Mouse (Mus musculus): ENCODE measurements around the gene Olfr506. TPM values are rescaled to one million over a fixed set of nuclear protein-coding genes. Genes with fewer than 3 reads are reported as not detected.
"Not testable (repeated sequence)": the region's sequence is repeated elsewhere in the genome, so short reads cannot be mapped to it uniquely, and the experiment has no call there.

The Olfr506 gene
- not detected in 2 replicates for polyA plus RNA-seq (2014; fragmentation: Nextera tagmentation; extraction: Ambion mirVana)

- Histone ChIP-seq H3K27ac (replicated peaks; ENCODE audit: low read depth, low read length) (no peak within 1 kb of the TSS), H3K27me3 (ENCODE audit: control insufficient read depth, insufficient read depth, low read length) (no peaks in the 10 kb centered on the region), H3K4me1 (ENCODE audit: control insufficient read depth, insufficient read depth, low read length) (no peaks in the 10 kb centered on the region), H3K9ac (replicated peaks; ENCODE audit: low read length) (no peak within 1 kb of the TSS), H3K36me3 (replicated peaks; ENCODE audit: control insufficient read depth, insufficient read depth, low read depth, low read length) (no peaks in the 10 kb centered on the region), H3K4me2 (ENCODE audit: low read depth, low read length) (no peak within 1 kb of the TSS), H3K4me3 (ENCODE audit: low read depth, low read length) (no peak within 1 kb of the TSS), H3K9me3 (replicated peaks; ENCODE audit: control insufficient read depth, low read length) (no peaks in the 10 kb centered on the region)
- DNase-seq (ENCODE audit: low spot score) = no peak
- no peak for ATAC-seq (replicated peaks; ENCODE audit: insufficient number of reproducible peaks, low FRiP score, low TSS enrichment, low read depth)
Observed at GRCm38 (mm10) chr7:108610487-108610886, at the start of gene Olfr506. TSS of gene Olfr506 (plus strand) at chr7:108610787.

GRCm38 (mm10) chr7:108565693-108566092 is 44.9 kb upstream of the Olfr506 start, which contains the start of gene Olfr504:
TSS of gene Olfr504 (minus strand) at chr7:108565793.
- DNase-seq (ENCODE audit: low spot score) = no peak
- no peak for ATAC-seq (replicated peaks; ENCODE audit: insufficient number of reproducible peaks, low FRiP score, low TSS enrichment, low read depth)
- 85% methylated on average over 1 of the region's 1 CpGs for WGBS
- H3K4me2 ChIP-seq (ENCODE audit: low read depth, low read length) = no peak within 1 kb of the TSS
- no peaks in the 10 kb centered on the region for H3K36me3 ChIP-seq (replicated peaks; ENCODE audit: control insufficient read depth, insufficient read depth, low read depth, low read length)
- H3K4me3 ChIP-seq (ENCODE audit: low read depth, low read length) = no peak within 1 kb of the TSS
- no peaks in the 10 kb centered on the region for H3K9me3 ChIP-seq (replicated peaks; ENCODE audit: control insufficient read depth, low read length)
- no peak within 1 kb of the TSS for H3K9ac ChIP-seq (replicated peaks; ENCODE audit: low read length)
- H3K27me3 ChIP-seq (ENCODE audit: control insufficient read depth, insufficient read depth, low read length) = no peaks in the 10 kb centered on the region
- H3K4me1 ChIP-seq (ENCODE audit: control insufficient read depth, insufficient read depth, low read length) = no peaks in the 10 kb centered on the region
- no peak within 1 kb of the TSS for H3K27ac ChIP-seq (replicated peaks; ENCODE audit: low read depth, low read length)

- H3K4me3 ChIP-seq (ENCODE audit: low read depth, low read length) = no peak overlapping the region
- H3K4me2 ChIP-seq (ENCODE audit: low read depth, low read length) = no peak overlapping the region
- no peaks in the 10 kb centered on the region for H3K4me1 ChIP-seq (ENCODE audit: control insufficient read depth, insufficient read depth, low read length)
- ATAC-seq (replicated peaks; ENCODE audit: insufficient number of reproducible peaks, low FRiP score, low TSS enrichment, low read depth) (no peak), DNase-seq (ENCODE audit: low spot score) (no peak)
- H3K9ac ChIP-seq (replicated peaks; ENCODE audit: low read length) = no peak overlapping the region
- WGBS = 79% methylated on average over 1 of the region's 1 CpGs
- H3K27ac ChIP-seq (replicated peaks; ENCODE audit: low read depth, low read length) = no peak overlapping the region
- H3K27me3 ChIP-seq (ENCODE audit: control insufficient read depth, insufficient read depth, low read length) = no peaks in the 10 kb centered on the region
- no peaks in the 10 kb centered on the region for H3K9me3 ChIP-seq (replicated peaks; ENCODE audit: control insufficient read depth, low read length)
- no peaks in the 10 kb centered on the region for H3K36me3 ChIP-seq (replicated peaks; ENCODE audit: control insufficient read depth, insufficient read depth, low read depth, low read length)
Observed at GRCm38 (mm10) chr7:108589797-108590196, 20.8 kb upstream of the Olfr506 start.

- not testable (repeated sequence) for ATAC-seq (replicated peaks; ENCODE audit: insufficient number of reproducible peaks, low FRiP score, low TSS enrichment, low read depth)
Observed at GRCm38 (mm10) chr7:108601916-108602315, 8.7 kb upstream of the Olfr506 start.

GRCm38 (mm10) chr7:108614110-108614509 is 3.5 kb downstream of the Olfr506 start:
- Histone ChIP-seq H3K9ac (replicated peaks; ENCODE audit: low read length) (no peak overlapping the region), H3K4me1 (ENCODE audit: control insufficient read depth, insufficient read depth, low read length) (no peaks in the 10 kb centered on the region), H3K27me3 (ENCODE audit: control insufficient read depth, insufficient read depth, low read length) (no peaks in the 10 kb centered on the region), H3K27ac (replicated peaks; ENCODE audit: low read depth, low read length) (no peak overlapping the region), H3K36me3 (replicated peaks; ENCODE audit: control insufficient read depth, insufficient read depth, low read depth, low read length) (no peaks in the 10 kb centered on the region), H3K4me3 (ENCODE audit: low read depth, low read length) (no peak overlapping the region), H3K4me2 (ENCODE audit: low read depth, low read length) (no peak overlapping the region), H3K9me3 (replicated peaks; ENCODE audit: control insufficient read depth, low read length) (no peaks in the 10 kb centered on the region)
- WGBS = 77% methylated on average over 2 of the region's 2 CpGs
- no peak for DNase-seq (ENCODE audit: low spot score)
- ATAC-seq (replicated peaks; ENCODE audit: insufficient number of reproducible peaks, low FRiP score, low TSS enrichment, low read depth) = no peak

More at GRCm38 (mm10) chr7:108601916-108602315, 8.7 kb upstream of the Olfr506 start:
- DNase-seq (ENCODE audit: low spot score); H3K36me3 ChIP-seq (replicated peaks; ENCODE audit: control insufficient read depth, insufficient read depth, low read depth, low read length); H3K4me2 ChIP-seq (ENCODE audit: low read depth, low read length); H3K27me3 ChIP-seq (ENCODE audit: control insufficient read depth, insufficient read depth, low read length); H3K4me3 ChIP-seq (ENCODE audit: low read depth, low read length); H3K9me3 ChIP-seq (replicated peaks; ENCODE audit: control insufficient read depth, low read length); H3K9ac ChIP-seq (replicated peaks; ENCODE audit: low read length); H3K27ac ChIP-seq (replicated peaks; ENCODE audit: low read depth, low read length); H3K4me1 ChIP-seq (ENCODE audit: control insufficient read depth, insufficient read depth, low read length): not testable (repeated sequence)
- WGBS = 75% methylated on average over 3 of the region's 3 CpGs

- H3K4me2 ChIP-seq (ENCODE audit: low read depth, low read length); H3K4me3 ChIP-seq (ENCODE audit: low read depth, low read length); ATAC-seq (replicated peaks; ENCODE audit: insufficient number of reproducible peaks, low FRiP score, low TSS enrichment, low read depth); H3K9ac ChIP-seq (replicated peaks; ENCODE audit: low read length); DNase-seq (ENCODE audit: low spot score); H3K27ac ChIP-seq (replicated peaks; ENCODE audit: low read depth, low read length); H3K27me3 ChIP-seq (ENCODE audit: control insufficient read depth, insufficient read depth, low read length); H3K9me3 ChIP-seq (replicated peaks; ENCODE audit: control insufficient read depth, low read length); H3K4me1 ChIP-seq (ENCODE audit: control insufficient read depth, insufficient read depth, low read length); H3K36me3 ChIP-seq (replicated peaks; ENCODE audit: control insufficient read depth, insufficient read depth, low read depth, low read length): not testable (repeated sequence)
- WGBS = 61% methylated on average over 3 of the region's 3 CpGs
Observed at GRCm38 (mm10) chr7:108616781-108617180, 6.2 kb downstream of the Olfr506 start.

GRCm38 (mm10) chr7:108621514-108621913 is 10.9 kb downstream of the Olfr506 start, which contains the start of gene Olfr507:
TSS of gene Olfr507 (plus strand) at chr7:108621814.
- DNase-seq (ENCODE audit: low spot score) (no peak), ATAC-seq (replicated peaks; ENCODE audit: insufficient number of reproducible peaks, low FRiP score, low TSS enrichment, low read depth) (no peak)
- H3K4me3 ChIP-seq (ENCODE audit: low read depth, low read length) = no peak within 1 kb of the TSS
- H3K27me3 ChIP-seq (ENCODE audit: control insufficient read depth, insufficient read depth, low read length) = no peaks in the 10 kb centered on the region
- 81% methylated on average over 2 of the region's 2 CpGs for WGBS
- H3K9ac ChIP-seq (replicated peaks; ENCODE audit: low read length) = no peak within 1 kb of the TSS
- H3K4me2 ChIP-seq (ENCODE audit: low read depth, low read length) = no peak within 1 kb of the TSS
- H3K27ac ChIP-seq (replicated peaks; ENCODE audit: low read depth, low read length) = no peak within 1 kb of the TSS
- no peaks in the 10 kb centered on the region for H3K9me3 ChIP-seq (replicated peaks; ENCODE audit: control insufficient read depth, low read length)
- H3K36me3 ChIP-seq (replicated peaks; ENCODE audit: control insufficient read depth, insufficient read depth, low read depth, low read length) = no peaks in the 10 kb centered on the region
- no peaks in the 10 kb centered on the region for H3K4me1 ChIP-seq (ENCODE audit: control insufficient read depth, insufficient read depth, low read length)

- DNase-seq (ENCODE audit: low spot score) (no peak), ATAC-seq (replicated peaks; ENCODE audit: insufficient number of reproducible peaks, low FRiP score, low TSS enrichment, low read depth) (no peak)
Observed at GRCm38 (mm10) chr7:108629694-108630093, 19.1 kb downstream of the Olfr506 start, which contains the start of gene Olfr508. TSS of gene Olfr508 (plus strand) at chr7:108629994.

More at GRCm38 (mm10) chr7:108629694-108630093, 19.1 kb downstream of the Olfr506 start, which contains the start of gene Olfr508:
- no peak within 1 kb of the TSS for H3K4me2 ChIP-seq (ENCODE audit: low read depth, low read length)
- H3K27ac ChIP-seq (replicated peaks; ENCODE audit: low read depth, low read length) = no peak within 1 kb of the TSS
- no peak within 1 kb of the TSS for H3K9ac ChIP-seq (replicated peaks; ENCODE audit: low read length)
- no peak within 1 kb of the TSS for H3K4me3 ChIP-seq (ENCODE audit: low read depth, low read length)
- H3K4me1 ChIP-seq (ENCODE audit: control insufficient read depth, insufficient read depth, low read length) = no peaks in the 10 kb centered on the region
- no peaks in the 10 kb centered on the region for H3K9me3 ChIP-seq (replicated peaks; ENCODE audit: control insufficient read depth, low read length)
- H3K36me3 ChIP-seq (replicated peaks; ENCODE audit: control insufficient read depth, insufficient read depth, low read depth, low read length) = no peaks in the 10 kb centered on the region
- no peaks in the 10 kb centered on the region for H3K27me3 ChIP-seq (ENCODE audit: control insufficient read depth, insufficient read depth, low read length)
- 86% methylated on average over 3 of the region's 3 CpGs for WGBS

Measured in embryonic facial prominence, embryonic 11.5 days (tissue).